Mouse (Mus musculus) embryonic facial prominence, embryonic 14.5 days (tissue): ENCODE measurements around the gene Retreg1. TPM values are rescaled to one million over a fixed set of nuclear protein-coding genes. Genes with fewer than 3 reads are reported as not detected.
A peak's percentile ranks its signal among the peaks of the same experiment; 100 is the strongest.

ENCODE experiments used
- ATAC-seq: fragments of 200-750 bp; cut with Nextera tagmentation; 2 replicates; pipeline ENCODE4 v1.8.0; 2017; ENCODE audit warnings: low read depth, moderate number of reproducible peaks, moderate TSS enrichment
- DNase-seq: peaks from one replicate; pipeline ENCODE4 v3.0.0-alpha.2; 2015; ENCODE audit warnings: low spot score
- H3K27ac ChIP-seq: fragments of 300-500 bp; sonication (generic); replicated peaks from 2 replicates; pipeline ENCODE4 v1.5.1; 2014; ENCODE audit warnings: low read depth, mild to moderate bottlenecking, low read length, moderate library complexity
- H3K27me3 ChIP-seq: fragments of 300-500 bp; sonication (generic); replicated peaks from 2 replicates; pipeline ENCODE4 v1.6.1; 2014; ENCODE audit warnings: low read length; ENCODE audit not compliant: control insufficient read depth, insufficient read depth
- H3K36me3 ChIP-seq: fragments of 300-500 bp; sonication (generic); 2 replicates; pipeline ENCODE4 v1.6.1; 2014; ENCODE audit warnings: low read length, mixed read lengths; ENCODE audit not compliant: control insufficient read depth, insufficient read depth
- H3K4me1 ChIP-seq: fragments of 300-500 bp; sonication (generic); 2 replicates; pipeline ENCODE4 v1.6.1; 2014; ENCODE audit warnings: antibody characterized with exemption, low read length; ENCODE audit not compliant: control insufficient read depth, insufficient read depth
- H3K4me2 ChIP-seq: fragments of 300-500 bp; sonication (generic); 2 replicates; pipeline ENCODE4 v1.6.1; 2014; ENCODE audit warnings: low read depth, mild to moderate bottlenecking, low read length, moderate library complexity, mixed read lengths
- H3K4me3 ChIP-seq: fragments of 300-500 bp; sonication (generic); 2 replicates; pipeline ENCODE4 v1.5.1; 2014; ENCODE audit warnings: low read depth, mild to moderate bottlenecking, low read length
- H3K9ac ChIP-seq: fragments of 300-500 bp; sonication (generic); 2 replicates; pipeline ENCODE4 v1.6.1; 2014; ENCODE audit warnings: low read depth, mild to moderate bottlenecking, low read length, moderate library complexity, mixed read lengths
- H3K9me3 ChIP-seq: fragments of 300-500 bp; sonication (generic); 2 replicates; pipeline ENCODE4 v1.6.1; 2016; ENCODE audit warnings: low read length; ENCODE audit not compliant: control insufficient read depth
- WGBS: fragments of 180-500 bp; shearing (Covaris S2); extraction: QIAGEN DNeasy Blood & Tissue Kit; methylation state at CpG from one replicate; pipeline ENCODE4 v1.1.7; 2014; 5-methylcytosine and 5-hydroxymethylcytosine counted together
- polyA plus RNA-seq: library from polyadenylated mRNA; unstranded; fragments of >200 nt; fragmentation: Nextera tagmentation; extraction: Ambion mirVana; gene quantifications from 2 replicates; pipeline ENCODE4 v1.2.1, GENCODE M21; 2014

Gene Retreg1
- polyA plus RNA-seq, 1 experiment from 2014 or later, result 16.5 TPM

DNA sequence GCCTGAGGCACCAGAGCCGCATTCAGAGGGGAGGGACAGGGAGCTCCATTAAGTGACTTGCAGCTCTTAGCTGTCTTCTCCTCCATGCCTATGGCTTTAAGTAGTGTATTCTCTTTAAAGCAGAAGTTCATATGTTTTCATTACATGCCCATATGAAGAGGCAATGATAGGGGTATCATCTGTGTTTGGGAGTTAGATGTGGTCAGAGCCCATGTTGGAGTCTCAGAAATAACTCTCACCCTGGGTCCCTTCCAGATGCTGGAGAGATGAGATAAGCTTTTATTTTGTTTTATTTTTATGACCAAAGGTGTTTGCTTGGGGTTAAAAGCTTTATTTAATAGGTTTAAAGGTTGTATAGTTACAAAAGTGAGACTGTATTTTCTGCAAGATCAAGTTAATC is 67.9 kb downstream of the Retreg1 start:
- H3K27ac ChIP-seq, result no peak overlapping the region
- H3K9ac ChIP-seq, result no peak overlapping the region
- H3K27me3 ChIP-seq, result no peaks in the 10 kb centered on the region
- H3K36me3 ChIP-seq, result no peaks in the 10 kb centered on the region
- peaks cover 6% of the 10 kb centered on the region for H3K4me1 ChIP-seq
- 83% methylated on average over 1 of the region's 1 CpGs for WGBS
- DNase-seq (no peak), ATAC-seq (no peak)
- no peak overlapping the region for H3K4me2 ChIP-seq
- no peaks in the 10 kb centered on the region for H3K9me3 ChIP-seq
- H3K4me3 ChIP-seq, result no peak overlapping the region

- Histone ChIP-seq H3K27ac (no peak overlapping the region), H3K27me3 (no peaks in the 10 kb centered on the region), H3K4me3 (no peak overlapping the region), H3K9ac (no peak overlapping the region), H3K36me3 (no peaks in the 10 kb centered on the region), H3K4me1 (peaks cover 7% of the 10 kb centered on the region), H3K9me3 (no peaks in the 10 kb centered on the region), H3K4me2 (no peak overlapping the region)
- WGBS, result 87% methylated on average over 7 of the region's 7 CpGs
- ATAC-seq, result no peak
- no peak for DNase-seq
Measured at GRCm38 (mm10) chr15:25912911-25913310, 69.9 kb downstream of the Retreg1 start.

DNA sequence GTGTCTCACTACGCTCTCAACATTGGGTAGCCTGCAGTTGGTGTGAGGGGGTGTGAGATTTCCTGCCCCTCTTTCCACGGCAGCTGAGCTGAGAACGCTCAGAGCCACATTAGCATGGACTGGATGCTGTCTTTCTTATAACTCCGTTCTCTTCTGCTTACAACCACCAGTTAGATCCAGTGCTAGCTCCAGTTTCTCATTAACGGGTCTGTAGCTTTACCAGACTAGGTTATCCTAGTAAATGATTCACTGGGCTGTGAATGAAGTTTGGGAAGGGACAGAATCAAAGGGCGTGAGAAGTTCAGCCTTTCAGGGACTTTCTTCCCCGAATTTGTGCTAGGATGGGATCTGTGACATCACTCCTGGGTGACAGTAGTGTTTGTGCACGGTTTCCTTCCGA is 70.7 kb downstream of the Retreg1 start:
- Histone ChIP-seq H3K27me3 (no peaks in the 10 kb centered on the region), H3K4me1 (peaks cover 7% of the 10 kb centered on the region), H3K27ac (no peak overlapping the region), H3K36me3 (no peaks in the 10 kb centered on the region), H3K4me3 (no peak overlapping the region), H3K9ac (no peak overlapping the region), H3K9me3 (no peaks in the 10 kb centered on the region), H3K4me2 (no peak overlapping the region)
- 83% methylated on average over 9 of the region's 9 CpGs for WGBS
- no peak for ATAC-seq
- DNase-seq, result no peak

GRCm38 (mm10) chr15:25914160-25914559 is 71.2 kb downstream of the Retreg1 start:
- Histone ChIP-seq H3K36me3 (no peaks in the 10 kb centered on the region), H3K9ac (no peak overlapping the region), H3K4me3 (no peak overlapping the region), H3K4me2 (no peak overlapping the region), H3K27ac (no peak overlapping the region), H3K4me1 (peaks cover 7% of the 10 kb centered on the region), H3K27me3 (no peaks in the 10 kb centered on the region), H3K9me3 (no peaks in the 10 kb centered on the region)
- DNase-seq, result no peak
- ATAC-seq, result no peak
- 90% methylated on average over 4 of the region's 4 CpGs for WGBS

GRCm38 (mm10) chr15:25915013-25915412 is 72.0 kb downstream of the Retreg1 start:
- Histone ChIP-seq H3K4me3 (no peak overlapping the region), H3K27me3 (no peaks in the 10 kb centered on the region), H3K4me2 (no peak overlapping the region), H3K9me3 (no peaks in the 10 kb centered on the region), H3K27ac (no peak overlapping the region), H3K9ac (no peak overlapping the region), H3K4me1 (peaks cover 7% of the 10 kb centered on the region), H3K36me3 (no peaks in the 10 kb centered on the region)
- 46% methylated on average over 10 of the region's 10 CpGs for WGBS
- DNase-seq (peak; percentile 26), ATAC-seq (no peak; the same call in 1 of the 2 replicates)

DNA sequence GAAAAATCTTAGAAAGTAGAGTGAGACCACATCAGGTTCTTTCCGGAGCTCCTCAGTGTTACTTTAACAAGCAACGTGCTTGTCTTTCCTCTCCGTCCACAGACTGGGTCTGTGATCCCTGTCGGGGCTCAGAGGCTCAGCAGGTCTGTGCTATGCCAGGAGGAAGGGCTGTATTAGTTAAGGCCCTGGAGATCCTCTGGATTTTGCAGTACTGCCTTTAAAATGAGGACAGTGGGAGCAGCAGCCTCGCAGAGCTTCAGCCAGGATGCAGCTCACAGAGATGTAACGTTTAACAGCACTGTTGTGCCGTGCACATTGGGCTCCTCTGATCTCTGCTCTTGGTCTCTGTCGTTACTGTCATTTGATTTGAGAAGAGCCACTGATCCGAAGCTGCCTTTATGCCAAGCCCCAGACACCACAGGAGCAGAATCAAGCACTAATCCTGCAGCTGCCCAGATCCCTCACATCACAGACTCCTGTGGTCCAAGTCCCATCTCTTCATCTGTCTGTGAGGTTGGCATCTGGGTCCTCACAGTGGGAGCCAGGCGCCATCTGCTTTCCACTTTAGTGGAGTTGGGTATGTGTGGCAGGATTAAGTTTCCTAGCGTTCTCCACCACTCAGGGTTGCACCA is 72.7 kb downstream of the Retreg1 start:
- peak; percentile 55 for DNase-seq
- H3K36me3 ChIP-seq, result no peaks in the 10 kb centered on the region
- H3K27me3 ChIP-seq, result no peaks in the 10 kb centered on the region
- no peak overlapping the region for H3K27ac ChIP-seq
- H3K4me3 ChIP-seq, result no peak overlapping the region
- peaks cover 7% of the 10 kb centered on the region; the same call in 1 of the 2 replicates for H3K4me1 ChIP-seq
- peak; percentile 22; the same call in 1 of the 2 replicates for ATAC-seq
- H3K4me2 ChIP-seq, result no peak overlapping the region
- 59% methylated on average over 11 of the region's 11 CpGs for WGBS
- H3K9me3 ChIP-seq, result no peaks in the 10 kb centered on the region
- 0 out of 2 replicates have a peak overlapping the region, but pooled peaks have one; percentile 8 for H3K9ac ChIP-seq

- Histone ChIP-seq H3K9me3 (no peaks in the 10 kb centered on the region), H3K4me1 (peaks cover 7% of the 10 kb centered on the region; the same call in 1 of the 2 replicates), H3K4me3 (no peak overlapping the region), H3K36me3 (no peaks in the 10 kb centered on the region), H3K27ac (no peak overlapping the region), H3K27me3 (no peaks in the 10 kb centered on the region), H3K4me2 (no peak overlapping the region), H3K9ac (no peak overlapping the region)
- no peak for ATAC-seq
- DNase-seq, result no peak
- 60% methylated on average over 2 of the region's 2 CpGs for WGBS
Measured at GRCm38 (mm10) chr15:25916252-25916651, 73.3 kb downstream of the Retreg1 start.

DNA sequence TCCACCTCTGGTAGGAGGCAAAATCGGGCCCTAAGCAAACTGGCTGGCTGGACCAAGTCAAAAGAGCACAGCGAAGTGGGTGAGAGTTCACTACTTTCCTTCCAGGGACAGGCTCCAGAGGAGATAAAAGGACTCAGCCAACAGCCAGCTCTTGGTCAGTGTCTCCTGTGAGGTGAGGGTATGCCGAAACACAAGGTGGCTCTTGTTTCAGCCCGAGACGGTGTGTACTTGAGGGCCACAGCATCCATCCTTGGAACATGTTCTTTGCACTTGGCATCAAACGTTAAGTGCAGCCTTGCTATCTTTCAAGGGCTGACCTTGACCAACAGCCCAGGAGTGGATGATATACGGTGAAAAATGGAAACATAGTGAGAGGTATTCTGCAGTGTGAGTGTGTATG is 75.7 kb downstream of the Retreg1 start:
- Histone ChIP-seq H3K4me3 (no peak overlapping the region), H3K36me3 (no peaks in the 10 kb centered on the region), H3K9me3 (no peaks in the 10 kb centered on the region), H3K27me3 (no peaks in the 10 kb centered on the region), H3K4me2 (no peak overlapping the region), H3K9ac (no peak overlapping the region), H3K27ac (no peak overlapping the region), H3K4me1 (peaks cover 7% of the 10 kb centered on the region; the same call in 1 of the 2 replicates)
- ATAC-seq, result no peak
- WGBS, result 90% methylated on average over 7 of the region's 7 CpGs
- no peak for DNase-seq

DNA sequence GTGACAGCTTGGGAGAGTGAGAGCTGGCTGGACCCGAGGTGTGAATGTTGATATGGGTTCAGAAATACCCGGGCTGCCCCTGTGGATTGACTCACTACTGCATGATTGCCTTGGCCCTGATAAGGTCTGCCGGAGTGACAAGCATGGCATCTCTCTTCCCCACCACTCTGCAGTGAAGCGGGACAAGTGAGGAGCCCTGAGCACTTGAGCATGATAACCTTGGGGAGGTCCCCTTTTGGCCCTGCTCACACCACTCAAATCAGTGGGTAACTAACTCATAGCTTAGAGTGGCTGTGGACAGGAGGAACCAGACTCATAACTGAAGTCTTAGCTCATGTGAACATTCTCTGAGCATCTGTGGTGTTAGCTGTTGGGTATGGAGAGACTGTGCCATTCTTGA is 77.0 kb downstream of the Retreg1 start:
- ATAC-seq (no peak), DNase-seq (no peak)
- H3K9ac ChIP-seq, result no peak overlapping the region
- H3K4me1 ChIP-seq, result peaks cover 7% of the 10 kb centered on the region; the same call in 1 of the 2 replicates
- 82% methylated on average over 4 of the region's 4 CpGs for WGBS
- no peaks in the 10 kb centered on the region for H3K27me3 ChIP-seq
- no peak overlapping the region for H3K27ac ChIP-seq
- H3K9me3 ChIP-seq, result no peaks in the 10 kb centered on the region
- H3K4me3 ChIP-seq, result no peak overlapping the region
- H3K36me3 ChIP-seq, result no peaks in the 10 kb centered on the region
- H3K4me2 ChIP-seq, result no peak overlapping the region
